Mouse (Mus musculus) erythroblast, embryonic 14.5 days (primary cell): Measurements from ENCODE around the gene Scg2.

Experiments used
- GATA1 ChIP-seq: IDR thresholded peaks from 2 replicates; pipeline ENCODE4 v1.6.1; 2012; ENCODE audit warnings: low read length, inconsistent platforms, mixed read lengths
- TAL1 ChIP-seq: IDR thresholded peaks from 3 replicates; pipeline ENCODE4 v1.6.1; 2012; ENCODE audit warnings: low read length, inconsistent platforms, mixed read lengths

- TF ChIP-seq GATA1 (no peak), TAL1 (no peak)
Observed at GRCm38 (mm10) chr1:79437755-79438154, 2.2 kb downstream of the Scg2 start.
